In the genomic region with DNA sequence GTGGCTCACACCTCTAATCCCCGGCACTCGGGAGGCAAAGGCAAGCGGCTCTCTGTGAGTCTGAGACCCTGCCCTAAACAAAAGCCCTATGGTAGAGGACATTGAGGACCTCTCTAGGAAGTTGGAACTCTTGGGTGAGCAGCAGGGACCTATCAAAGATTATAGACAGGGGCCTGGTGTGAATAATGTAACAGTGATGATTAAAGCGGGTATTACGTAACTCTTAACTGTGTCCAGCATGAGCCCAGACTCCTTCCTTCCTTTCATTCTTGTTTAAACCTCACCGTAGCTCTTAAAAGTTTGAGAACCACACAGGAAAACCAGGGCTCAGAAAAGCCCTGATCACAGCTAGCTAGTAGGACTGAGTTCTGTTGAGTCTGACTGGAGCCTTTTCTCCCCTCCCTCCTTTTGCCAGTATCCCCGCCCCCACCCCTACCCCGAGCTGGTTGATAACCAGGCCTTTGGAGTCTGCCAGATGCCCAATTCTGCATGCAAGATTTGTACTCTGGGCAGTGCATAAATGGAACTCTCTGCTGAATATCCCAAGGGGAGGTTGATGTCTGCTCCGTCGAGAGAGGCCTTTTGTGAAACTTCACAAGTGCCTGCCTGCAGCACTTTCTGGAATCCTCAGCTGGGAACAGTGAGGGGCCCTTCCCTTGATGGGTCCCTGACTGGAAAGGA, we compare ENCODE assay signal across 8 mouse cellular contexts. TPM values are rescaled to one million over a fixed set of nuclear protein-coding genes. Genes with fewer than 3 reads are reported as not detected.
DNase-seq lines count a peak whose midpoint lies in the region; ATAC-seq lines count a peak whose summit lies in the region.

No protein-coding gene starts in this region.

- no peaks in the 10 kb centered on the region for H3K9me3 ChIP-seq in heart, embryonic 13.5 days
- H3K9me3 ChIP-seq in liver, embryonic 16.5 days (replicated peaks; ENCODE audit: control insufficient read depth, low read length) = no peaks in the 10 kb centered on the region

- 0 out of 2 replicates have a peak, but pooled peaks cover 15% of the 10 kb centered on the region for H3K36me3 ChIP-seq in heart, embryonic 13.5 days
- no peaks in the 10 kb centered on the region for H3K36me3 ChIP-seq in liver, embryonic 16.5 days (ENCODE audit: control insufficient read depth, insufficient read depth)

- peak overlapping the region; percentile 46 for H3K4me2 ChIP-seq in heart, embryonic 13.5 days
- peak overlapping the region; percentile 30 for H3K4me2 ChIP-seq in liver, embryonic 16.5 days (ENCODE audit: low read depth, low read length)

- H3K4me3 ChIP-seq in heart, embryonic 13.5 days = no peak overlapping the region; the same call in 1 of the 2 replicates
- no peak overlapping the region for H3K4me3 ChIP-seq in liver, embryonic 16.5 days (ENCODE audit: low read depth, low read length)

- peak overlapping the region; percentile 72 for H3K9ac ChIP-seq in heart, embryonic 13.5 days
- H3K9ac ChIP-seq in liver, embryonic 16.5 days (ENCODE audit: low read depth, low read length) = no peak overlapping the region

- H3K27ac ChIP-seq in heart, embryonic 13.5 days (replicated peaks) = peak overlapping the region; percentile 89
- H3K27ac ChIP-seq in liver, embryonic 16.5 days (ENCODE audit: low read length) = peak overlapping the region; percentile 56

- peak; percentile 20 for DNase-seq in urinary bladder, postnatal 14 days (ENCODE audit: low spot score)
- DNase-seq in urinary bladder, adult 2 months (ENCODE audit: low spot score) = no peak
- DNase-seq in thymus, postnatal 10 days (ENCODE audit: low spot score in 2 of 2) = no peak
- DNase-seq in spleen, postnatal 14 days (ENCODE audit: low spot score in 2 of 2) = no peak
- no peak for DNase-seq in kidney, postnatal 14 days
- no peak for DNase-seq in cerebellum, postnatal 4 days (ENCODE audit: low spot score in 2 of 2)

- H3K4me1 ChIP-seq in heart, embryonic 13.5 days = peaks cover 59% of the 10 kb centered on the region
- peaks cover 37% of the 10 kb centered on the region for H3K4me1 ChIP-seq in liver, embryonic 16.5 days (ENCODE audit: control insufficient read depth, low read depth, low read length)

- WGBS in heart, embryonic 13.5 days = 39% methylated on average over 10 of the region's 10 CpGs
- 25% methylated on average over 10 of the region's 10 CpGs for WGBS in liver, embryonic 16.5 days (ENCODE audit: insufficient replicate concordance)

- H3K27me3 ChIP-seq in heart, embryonic 13.5 days (replicated peaks) = no peaks in the 10 kb centered on the region
- no peaks in the 10 kb centered on the region; the same call in 1 of the 2 replicates for H3K27me3 ChIP-seq in liver, embryonic 16.5 days (ENCODE audit: control insufficient read depth, insufficient read depth, low read depth, low read length)

- no peak for ATAC-seq in heart, embryonic 13.5 days (ENCODE audit: extremely low read depth, insufficient number of reproducible peaks, low FRiP score, low TSS enrichment)
- no peak for ATAC-seq in liver, embryonic 16.5 days (ENCODE audit: low read depth)

RNA-seq across cellular contexts. Expression of a gene that starts 4.6 kb away (rescaled TPM):
- 34.2 and 41.7 TPM in 2 replicates for polyA plus RNA-seq in urinary bladder, adult 2 months (2012; rRNA removed)
- polyA plus RNA-seq in heart, embryonic 13.5 days (2015; fragmentation: Nextera tagmentation; extraction: Ambion mirVana) = 19.1 TPM in 2 replicates
- polyA plus RNA-seq in liver, embryonic 16.5 days (2015; fragmentation: Nextera tagmentation; extraction: Ambion mirVana) = 8.3 and 8.4 TPM in 2 replicates

RNA-seq across cellular contexts. Expression of a gene that starts 27.3 kb away (rescaled TPM):
- polyA plus RNA-seq in urinary bladder, adult 2 months (2012; rRNA removed) = not detected in 2 replicates
- not detected in 2 replicates for polyA plus RNA-seq in heart, embryonic 13.5 days (2015; fragmentation: Nextera tagmentation; extraction: Ambion mirVana)
- not detected in 2 replicates for polyA plus RNA-seq in liver, embryonic 16.5 days (2015; fragmentation: Nextera tagmentation; extraction: Ambion mirVana)

RNA-seq across cellular contexts. Expression of a gene that starts 29.9 kb away (rescaled TPM):
- 20.5 and 28.8 TPM in 2 replicates for polyA plus RNA-seq in urinary bladder, adult 2 months (2012; rRNA removed)
- polyA plus RNA-seq in heart, embryonic 13.5 days (2015; fragmentation: Nextera tagmentation; extraction: Ambion mirVana) = 26.3 and 28.2 TPM in 2 replicates
- polyA plus RNA-seq in liver, embryonic 16.5 days (2015; fragmentation: Nextera tagmentation; extraction: Ambion mirVana) = 14.4 and 15.3 TPM in 2 replicates

RNA-seq across cellular contexts. Expression of a gene that starts 48.7 kb away (rescaled TPM):
- 7.5 and 14.4 TPM in 2 replicates for polyA plus RNA-seq in urinary bladder, adult 2 months (2012; rRNA removed)
- polyA plus RNA-seq in heart, embryonic 13.5 days (2015; fragmentation: Nextera tagmentation; extraction: Ambion mirVana) = 11.8 and 12.9 TPM in 2 replicates
- 25.1 and 26.1 TPM in 2 replicates for polyA plus RNA-seq in liver, embryonic 16.5 days (2015; fragmentation: Nextera tagmentation; extraction: Ambion mirVana)
